Mouse (Mus musculus): Measurements from ENCODE around the gene Ttc13. TPM values are rescaled to one million over a fixed set of nuclear protein-coding genes. Genes with fewer than 3 reads are reported as not detected.

Gene Ttc13
- polyA plus RNA-seq, 1 experiment, result 25.6 TPM

- Histone ChIP-seq H3K79me2 (ENCODE audit: control insufficient read depth, insufficient read depth) (no peaks in the 10 kb centered on the region), H3ac (ENCODE audit: control insufficient read depth, insufficient read length) (no peak within 1 kb of the TSS), H3K36me3 (ENCODE audit: control insufficient read depth, insufficient read depth) (no peaks in the 10 kb centered on the region), H3K27me3 (ENCODE audit: control insufficient read depth, insufficient read depth, insufficient read length) (peaks cover 61% of the 10 kb centered on the region), H3K4me2 (ENCODE audit: low read depth) (peak within 1 kb of the TSS; percentile 40), H3K4me3 (no peak within 1 kb of the TSS)
- TF ChIP-seq E2F4 (IDR thresholded peaks at IDR 0.05; ENCODE audit: insufficient read depth), result no peak
- no peak for TF ChIP-seq SRF (IDR thresholded peaks at IDR 0.05; ENCODE audit: control insufficient read depth, insufficient read length, low read depth)
- no peak for TF ChIP-seq MAX (IDR thresholded peaks at IDR 0.05; ENCODE audit: low read depth)
- no peak for TF ChIP-seq CEBPB (IDR thresholded peaks at IDR 0.05; ENCODE audit: insufficient read depth, poor library complexity, severe bottlenecking)
- TF ChIP-seq REST (IDR thresholded peaks at IDR 0.05; ENCODE audit: insufficient read depth, insufficient read length), result no peak
- no peak for TF ChIP-seq TCF3 (IDR thresholded peaks at IDR 0.05; ENCODE audit: insufficient read length, low read depth)
- TF ChIP-seq MYOD1 (IDR thresholded peaks at IDR 0.05; ENCODE audit: control insufficient read depth in 1 of 3, insufficient read length in 2 of 3, low read depth in 2 of 3), result no peak
- TF ChIP-seq TCF12 (IDR thresholded peaks at IDR 0.05; ENCODE audit: insufficient read depth, poor library complexity, severe bottlenecking), result no peak
- TF ChIP-seq POLR2A (IDR thresholded peaks at IDR 0.05; ENCODE audit: insufficient read length, low read depth), result no peak
- no peak for TF ChIP-seq POLR2AphosphoS2 (IDR thresholded peaks at IDR 0.05; ENCODE audit: insufficient read length, low read depth)
- TF ChIP-seq MYOG (IDR thresholded peaks at IDR 0.05; ENCODE audit: control insufficient read depth in 1 of 3, insufficient read depth in 1 of 3, insufficient read length in 2 of 3, low read depth in 2 of 3), result no peak
- TF ChIP-seq USF1 (IDR thresholded peaks at IDR 0.05; ENCODE audit: low read depth), result no peak
These were observed 30.0 kb upstream of the Ttc13 start, which contains the start of gene Fam89a for GRCm38 (mm10) chr8:124751709-124752173. TSS of gene Fam89a (minus strand) at chr8:124751832.

DNA sequence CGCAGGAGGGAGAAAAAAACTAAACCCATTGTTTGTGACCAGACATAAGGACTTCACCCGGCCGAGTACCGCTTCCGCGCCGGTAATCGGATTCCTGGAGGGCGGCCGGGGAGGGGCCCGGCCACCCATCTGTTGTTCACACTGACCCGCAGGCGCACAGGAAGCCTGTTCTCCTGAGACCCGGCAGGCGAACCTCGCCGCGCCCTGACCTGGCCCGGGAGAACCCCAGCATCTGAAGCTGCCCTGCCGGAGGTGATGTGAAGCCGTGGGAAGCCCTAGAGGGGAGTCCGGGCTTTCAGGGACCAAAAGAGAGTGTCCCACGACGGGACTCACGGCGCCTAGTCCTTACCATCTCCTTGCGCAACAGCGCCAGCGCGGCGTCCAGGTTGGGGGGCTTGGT lies 29.4 kb upstream of the Ttc13 start:
- H3ac ChIP-seq (ENCODE audit: control insufficient read depth, insufficient read length), result no peak overlapping the region
- TF ChIP-seq USF1 (IDR thresholded peaks at IDR 0.05; ENCODE audit: low read depth) (no peak), CEBPB (IDR thresholded peaks at IDR 0.05; ENCODE audit: insufficient read depth, poor library complexity, severe bottlenecking) (no peak), MYOD1 (IDR thresholded peaks at IDR 0.05; ENCODE audit: control insufficient read depth in 1 of 3, insufficient read length in 2 of 3, low read depth in 2 of 3) (no peak), POLR2A (IDR thresholded peaks at IDR 0.05; ENCODE audit: insufficient read length, low read depth) (no peak)
- no peaks in the 10 kb centered on the region for H3K79me2 ChIP-seq (ENCODE audit: control insufficient read depth, insufficient read depth)
- no peak overlapping the region for H3K4me3 ChIP-seq
- peak overlapping the region; percentile 40 for H3K4me2 ChIP-seq (ENCODE audit: low read depth)
- H3K27me3 ChIP-seq (ENCODE audit: control insufficient read depth, insufficient read depth, insufficient read length), result peaks cover 64% of the 10 kb centered on the region
- no peaks in the 10 kb centered on the region for H3K36me3 ChIP-seq (ENCODE audit: control insufficient read depth, insufficient read depth)

- Histone ChIP-seq H3ac (ENCODE audit: control insufficient read depth, insufficient read length) (no peak overlapping the region), H3K79me2 (ENCODE audit: control insufficient read depth, insufficient read depth) (no peaks in the 10 kb centered on the region), H3K4me2 (ENCODE audit: low read depth) (no peak overlapping the region), H3K36me3 (ENCODE audit: control insufficient read depth, insufficient read depth) (no peaks in the 10 kb centered on the region), H3K27me3 (ENCODE audit: control insufficient read depth, insufficient read depth, insufficient read length) (peaks cover 41% of the 10 kb centered on the region), H3K4me3 (no peak overlapping the region)
- TF ChIP-seq E2F4 (IDR thresholded peaks at IDR 0.05; ENCODE audit: insufficient read depth) (no peak), MYOG (IDR thresholded peaks at IDR 0.05; ENCODE audit: control insufficient read depth in 1 of 3, insufficient read depth in 1 of 3, insufficient read length in 2 of 3, low read depth in 2 of 3) (no peak), USF1 (IDR thresholded peaks at IDR 0.05; ENCODE audit: low read depth) (no peak), REST (IDR thresholded peaks at IDR 0.05; ENCODE audit: insufficient read depth, insufficient read length) (no peak), CEBPB (IDR thresholded peaks at IDR 0.05; ENCODE audit: insufficient read depth, poor library complexity, severe bottlenecking) (no peak), MYOD1 (IDR thresholded peaks at IDR 0.05; ENCODE audit: control insufficient read depth in 1 of 3, insufficient read length in 2 of 3, low read depth in 2 of 3) (no peak), POLR2AphosphoS2 (IDR thresholded peaks at IDR 0.05; ENCODE audit: insufficient read length, low read depth) (no peak), MAX (IDR thresholded peaks at IDR 0.05; ENCODE audit: low read depth) (no peak), SRF (IDR thresholded peaks at IDR 0.05; ENCODE audit: control insufficient read depth, insufficient read length, low read depth) (no peak), POLR2A (IDR thresholded peaks at IDR 0.05; ENCODE audit: insufficient read length, low read depth) (no peak), TCF3 (IDR thresholded peaks at IDR 0.05; ENCODE audit: insufficient read length, low read depth) (no peak), TCF12 (IDR thresholded peaks at IDR 0.05; ENCODE audit: insufficient read depth, poor library complexity, severe bottlenecking) (no peak)
These were observed 24.9 kb upstream of the Ttc13 start for GRCm38 (mm10) chr8:124746661-124747060.

- Histone ChIP-seq H3K4me3 (no peak overlapping the region), H3ac (ENCODE audit: control insufficient read depth, insufficient read length) (no peak overlapping the region), H3K79me2 (ENCODE audit: control insufficient read depth, insufficient read depth) (no peaks in the 10 kb centered on the region), H3K4me2 (ENCODE audit: low read depth) (no peak overlapping the region), H3K27me3 (ENCODE audit: control insufficient read depth, insufficient read depth, insufficient read length) (no peaks in the 10 kb centered on the region), H3K36me3 (ENCODE audit: control insufficient read depth, insufficient read depth) (peaks cover 3% of the 10 kb centered on the region)
- no peak for TF ChIP-seq TCF12 (IDR thresholded peaks at IDR 0.05; ENCODE audit: insufficient read depth, poor library complexity, severe bottlenecking)
- no peak for TF ChIP-seq REST (IDR thresholded peaks at IDR 0.05; ENCODE audit: insufficient read depth, insufficient read length)
- TF ChIP-seq E2F4 (IDR thresholded peaks at IDR 0.05; ENCODE audit: insufficient read depth), result no peak
- no peak for TF ChIP-seq USF1 (IDR thresholded peaks at IDR 0.05; ENCODE audit: low read depth)
- TF ChIP-seq MAX (IDR thresholded peaks at IDR 0.05; ENCODE audit: low read depth), result no peak
- TF ChIP-seq MYOG (IDR thresholded peaks at IDR 0.05; ENCODE audit: control insufficient read depth in 1 of 3, insufficient read depth in 1 of 3, insufficient read length in 2 of 3, low read depth in 2 of 3), result no peak
- no peak for TF ChIP-seq CEBPB (IDR thresholded peaks at IDR 0.05; ENCODE audit: insufficient read depth, poor library complexity, severe bottlenecking)
- TF ChIP-seq TCF3 (IDR thresholded peaks at IDR 0.05; ENCODE audit: insufficient read length, low read depth), result no peak
- TF ChIP-seq POLR2AphosphoS2 (IDR thresholded peaks at IDR 0.05; ENCODE audit: insufficient read length, low read depth), result no peak
- TF ChIP-seq MYOD1 (IDR thresholded peaks at IDR 0.05; ENCODE audit: control insufficient read depth in 1 of 3, insufficient read length in 2 of 3, low read depth in 2 of 3), result no peak
- TF ChIP-seq POLR2A (IDR thresholded peaks at IDR 0.05; ENCODE audit: insufficient read length, low read depth), result no peak
- TF ChIP-seq SRF (IDR thresholded peaks at IDR 0.05; ENCODE audit: control insufficient read depth, insufficient read length, low read depth), result no peak
These were observed 17.5 kb upstream of the Ttc13 start for GRCm38 (mm10) chr8:124739268-124739667.
